Mouse (Mus musculus): ENCODE data around the gene Lrrc15. TPM values are rescaled to one million over a fixed set of nuclear protein-coding genes. Genes with fewer than 3 reads are reported as not detected.

The Lrrc15 gene
- polyA plus RNA-seq, 1 experiment from 2014 or later = 0.84 TPM

- Histone ChIP-seq H3K9ac (ENCODE audit: low read depth, low read length) (peak overlapping the region; percentile 29; the same call in 1 of the 2 replicates), H3K9me3 (replicated peaks; ENCODE audit: control insufficient read depth, low read length) (no peaks in the 10 kb centered on the region), H3K4me3 (ENCODE audit: low read depth, low read length) (peak overlapping the region; percentile 38), H3K27ac (ENCODE audit: low read depth, low read length) (no peak overlapping the region), H3K27me3 (ENCODE audit: control insufficient read depth, insufficient read depth, low read length) (peaks cover 40% of the 10 kb centered on the region), H3K4me2 (peak overlapping the region; percentile 77), H3K4me1 (ENCODE audit: control insufficient read depth, insufficient read depth, low read length) (no peaks in the 10 kb centered on the region; the same call in none of the 2 replicates), H3K36me3 (ENCODE audit: control insufficient read depth, insufficient read depth, low read length) (no peaks in the 10 kb centered on the region)
- peak; percentile 22 for ATAC-seq (replicated peaks; ENCODE audit: insufficient number of reproducible peaks, low FRiP score, low TSS enrichment)
- WGBS (ENCODE audit: insufficient replicate concordance) = 1% methylated on average over 33 of the region's 33 CpGs
These were observed 46.9 kb downstream of the Lrrc15 start for GRCm38 (mm10) chr16:30236091-30236699.

GRCm38 (mm10) chr16:30235577-30235976 lies 47.5 kb downstream of the Lrrc15 start:
- H3K27me3 ChIP-seq (ENCODE audit: control insufficient read depth, insufficient read depth, low read length) = peaks cover 40% of the 10 kb centered on the region
- 50% methylated on average over 2 of the region's 2 CpGs for WGBS (ENCODE audit: insufficient replicate concordance)
- no peak overlapping the region for H3K4me3 ChIP-seq (ENCODE audit: low read depth, low read length)

GRCm38 (mm10) chr16:30234636-30235546 lies 48.2 kb downstream of the Lrrc15 start:
- no peak for ATAC-seq (replicated peaks; ENCODE audit: insufficient number of reproducible peaks, low FRiP score, low TSS enrichment)
- H3K4me3 ChIP-seq (ENCODE audit: low read depth, low read length) = no peak overlapping the region
- peaks cover 34% of the 10 kb centered on the region for H3K27me3 ChIP-seq (ENCODE audit: control insufficient read depth, insufficient read depth, low read length)
- no peak overlapping the region for H3K4me2 ChIP-seq
- no peaks in the 10 kb centered on the region for H3K36me3 ChIP-seq (ENCODE audit: control insufficient read depth, insufficient read depth, low read length)
- no peaks in the 10 kb centered on the region; the same call in 1 of the 2 replicates for H3K4me1 ChIP-seq (ENCODE audit: control insufficient read depth, insufficient read depth, low read length)
- no peaks in the 10 kb centered on the region for H3K9me3 ChIP-seq (replicated peaks; ENCODE audit: control insufficient read depth, low read length)
- WGBS (ENCODE audit: insufficient replicate concordance) = 59% methylated on average over 12 of the region's 12 CpGs
- H3K9ac ChIP-seq (ENCODE audit: low read depth, low read length) = no peak overlapping the region
- H3K27ac ChIP-seq (ENCODE audit: low read depth, low read length) = no peak overlapping the region

More at GRCm38 (mm10) chr16:30235577-30235976, 47.5 kb downstream of the Lrrc15 start:
- ATAC-seq (replicated peaks; ENCODE audit: insufficient number of reproducible peaks, low FRiP score, low TSS enrichment) = no peak
- no peaks in the 10 kb centered on the region for H3K9me3 ChIP-seq (replicated peaks; ENCODE audit: control insufficient read depth, low read length)
- H3K36me3 ChIP-seq (ENCODE audit: control insufficient read depth, insufficient read depth, low read length) = no peaks in the 10 kb centered on the region
- H3K27ac ChIP-seq (ENCODE audit: low read depth, low read length) = no peak overlapping the region
- H3K4me1 ChIP-seq (ENCODE audit: control insufficient read depth, insufficient read depth, low read length) = no peaks in the 10 kb centered on the region; the same call in 1 of the 2 replicates
- peak overlapping the region; percentile 77 for H3K4me2 ChIP-seq
- no peak overlapping the region for H3K9ac ChIP-seq (ENCODE audit: low read depth, low read length)

- H3K4me2 ChIP-seq = no peak overlapping the region
- no peak overlapping the region for H3K9ac ChIP-seq (ENCODE audit: low read depth, low read length)
- WGBS (ENCODE audit: insufficient replicate concordance) = 40% methylated on average over 8 of the region's 8 CpGs
- no peaks in the 10 kb centered on the region for H3K36me3 ChIP-seq (ENCODE audit: control insufficient read depth, insufficient read depth, low read length)
- H3K27me3 ChIP-seq (ENCODE audit: control insufficient read depth, insufficient read depth, low read length) = peaks cover 35% of the 10 kb centered on the region
- H3K9me3 ChIP-seq (replicated peaks; ENCODE audit: control insufficient read depth, low read length) = no peaks in the 10 kb centered on the region
- no peak overlapping the region for H3K27ac ChIP-seq (ENCODE audit: low read depth, low read length)
- ATAC-seq (replicated peaks; ENCODE audit: insufficient number of reproducible peaks, low FRiP score, low TSS enrichment) = no peak
- no peak overlapping the region for H3K4me3 ChIP-seq (ENCODE audit: low read depth, low read length)
- H3K4me1 ChIP-seq (ENCODE audit: control insufficient read depth, insufficient read depth, low read length) = no peaks in the 10 kb centered on the region; the same call in 1 of the 2 replicates
These were observed 49.0 kb downstream of the Lrrc15 start for GRCm38 (mm10) chr16:30234077-30234476.

GRCm38 (mm10) chr16:30231882-30232604 lies 51.0 kb downstream of the Lrrc15 start:
- Histone ChIP-seq H3K9me3 (replicated peaks; ENCODE audit: control insufficient read depth, low read length) (no peaks in the 10 kb centered on the region), H3K4me2 (no peak overlapping the region), H3K27me3 (ENCODE audit: control insufficient read depth, insufficient read depth, low read length) (peaks cover 29% of the 10 kb centered on the region), H3K4me1 (ENCODE audit: control insufficient read depth, insufficient read depth, low read length) (peaks cover 5% of the 10 kb centered on the region; the same call in 1 of the 2 replicates), H3K4me3 (ENCODE audit: low read depth, low read length) (no peak overlapping the region), H3K9ac (ENCODE audit: low read depth, low read length) (no peak overlapping the region), H3K36me3 (ENCODE audit: control insufficient read depth, insufficient read depth, low read length) (no peaks in the 10 kb centered on the region), H3K27ac (ENCODE audit: low read depth, low read length) (no peak overlapping the region)
- ATAC-seq (replicated peaks; ENCODE audit: insufficient number of reproducible peaks, low FRiP score, low TSS enrichment) = no peak
- WGBS (ENCODE audit: insufficient replicate concordance) = 38% methylated on average over 13 of the region's 13 CpGs

GRCm38 (mm10) chr16:30227352-30227751 lies 55.7 kb downstream of the Lrrc15 start:
- H3K4me1 ChIP-seq (ENCODE audit: control insufficient read depth, insufficient read depth, low read length) = 0 out of 2 replicates have a peak, but pooled peaks cover 5% of the 10 kb centered on the region
- no peaks in the 10 kb centered on the region for H3K36me3 ChIP-seq (ENCODE audit: control insufficient read depth, insufficient read depth, low read length)
- no peak for ATAC-seq (replicated peaks; ENCODE audit: insufficient number of reproducible peaks, low FRiP score, low TSS enrichment)
- no peak overlapping the region for H3K27ac ChIP-seq (ENCODE audit: low read depth, low read length)
- no peak overlapping the region for H3K4me2 ChIP-seq
- H3K27me3 ChIP-seq (ENCODE audit: control insufficient read depth, insufficient read depth, low read length) = peaks cover 10% of the 10 kb centered on the region
- no peaks in the 10 kb centered on the region for H3K9me3 ChIP-seq (replicated peaks; ENCODE audit: control insufficient read depth, low read length)
- H3K9ac ChIP-seq (ENCODE audit: low read depth, low read length) = no peak overlapping the region
- H3K4me3 ChIP-seq (ENCODE audit: low read depth, low read length) = no peak overlapping the region
- WGBS (ENCODE audit: insufficient replicate concordance) = 32% methylated on average over 7 of the region's 7 CpGs

GRCm38 (mm10) chr16:30221161-30221782 lies 61.8 kb downstream of the Lrrc15 start:
- WGBS (ENCODE audit: insufficient replicate concordance) = 75% methylated on average over 11 of the region's 13 CpGs
- no peak overlapping the region for H3K4me3 ChIP-seq (ENCODE audit: low read depth, low read length)
- no peaks in the 10 kb centered on the region for H3K9me3 ChIP-seq (replicated peaks; ENCODE audit: control insufficient read depth, low read length)
- H3K27me3 ChIP-seq (ENCODE audit: control insufficient read depth, insufficient read depth, low read length) = peaks cover 3% of the 10 kb centered on the region; the same call in 1 of the 2 replicates
- no peak overlapping the region for H3K9ac ChIP-seq (ENCODE audit: low read depth, low read length)
- no peaks in the 10 kb centered on the region for H3K4me1 ChIP-seq (ENCODE audit: control insufficient read depth, insufficient read depth, low read length)
- no peak for ATAC-seq (replicated peaks; ENCODE audit: insufficient number of reproducible peaks, low FRiP score, low TSS enrichment)
- H3K4me2 ChIP-seq = no peak overlapping the region
- H3K27ac ChIP-seq (ENCODE audit: low read depth, low read length) = no peak overlapping the region
- H3K36me3 ChIP-seq (ENCODE audit: control insufficient read depth, insufficient read depth, low read length) = no peaks in the 10 kb centered on the region

All from heart, embryonic 11.5 days (tissue).